In the genomic region with DNA sequence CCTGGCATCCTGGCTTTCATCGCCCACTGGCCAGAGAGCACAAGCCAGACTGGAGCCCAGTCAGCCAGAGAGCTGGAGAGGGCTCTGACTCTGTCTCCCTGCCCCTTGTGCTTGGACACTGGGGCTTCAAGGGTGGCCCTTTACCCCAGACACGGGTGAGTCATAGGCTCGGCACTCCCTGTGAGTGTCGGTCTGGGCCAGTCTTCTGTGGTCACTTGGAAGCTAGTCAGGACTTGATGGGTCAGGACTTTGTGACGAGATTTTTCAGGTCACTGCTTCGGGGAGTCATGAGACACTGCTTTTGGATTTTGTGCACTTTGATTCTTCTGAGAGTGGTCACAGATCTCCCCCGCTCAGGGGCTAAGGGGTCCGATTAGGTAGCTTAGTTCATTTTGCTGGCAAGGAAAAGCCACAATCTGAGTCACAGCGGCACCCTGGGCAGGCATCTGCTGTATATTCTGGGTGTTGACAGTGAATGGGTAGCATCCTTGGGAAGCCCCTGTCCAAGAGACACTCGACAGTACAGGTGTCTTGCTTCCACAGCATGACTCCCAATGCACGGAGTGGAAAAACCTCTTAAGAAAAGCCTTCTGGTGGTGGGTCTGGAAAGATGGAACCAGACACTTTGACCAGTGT, we compare ENCODE assay signal across 14 mouse cellular contexts. TPM values are rescaled to one million over a fixed set of nuclear protein-coding genes. Genes with fewer than 3 reads are reported as not detected.
DNase-seq lines count a peak whose midpoint lies in the region; ATAC-seq lines count a peak whose summit lies in the region.
"Had no signal": no experiment of that assay in that cellular context is flagged by ENCODE, and none has a peak within 500 bp of the region (broad histone marks: within the 10 kb centered on the region; RNA-seq: fewer than 3 reads in every experiment).

No protein-coding gene starts in this region.

- H3K9ac ChIP-seq in kidney, embryonic 15.5 days: no peak overlapping the region
- H3K9ac ChIP-seq: embryonic facial prominence, embryonic 12.5 days; hindbrain, embryonic 15.5 days; limb, embryonic 12.5 days; liver, embryonic 15.5 days; neural tube, embryonic 15.5 days had no signal

- peak; percentile 27 for DNase-seq in kidney, adult 18-20 months
- peak; percentile 46 for DNase-seq in 416B (ENCODE audit: low read depth)
- DNase-seq in adrenal gland, adult 8-10 months: peak; percentile 52
- peak; percentile 42 to 83 for DNase-seq in kidney, postnatal 25 days
- no peak for DNase-seq in right cerebral cortex, postnatal 4 days
- no peak for DNase-seq in right cerebral cortex, postnatal 10 days (ENCODE audit: low spot score in 2 of 2)
- DNase-seq in cerebellum, postnatal 14 days: no peak
- DNase-seq: cerebellum, postnatal 36 days had no signal

- H3K27ac ChIP-seq in kidney, embryonic 15.5 days: no peak overlapping the region
- H3K27ac ChIP-seq: embryonic facial prominence, embryonic 12.5 days; hindbrain, embryonic 15.5 days; limb, embryonic 12.5 days; liver, embryonic 15.5 days; neural tube, embryonic 15.5 days had no signal

- peaks cover 16% of the 10 kb centered on the region; the same call in 1 of the 2 replicates for H3K4me1 ChIP-seq in kidney, embryonic 15.5 days
- H3K4me1 ChIP-seq: embryonic facial prominence, embryonic 12.5 days; limb, embryonic 12.5 days; liver, embryonic 15.5 days had no signal

- H3K4me3 ChIP-seq in kidney, embryonic 15.5 days (replicated peaks): no peak overlapping the region
- H3K4me3 ChIP-seq: embryonic facial prominence, embryonic 12.5 days; hindbrain, embryonic 15.5 days; limb, embryonic 12.5 days; liver, embryonic 15.5 days; neural tube, embryonic 15.5 days had no signal

- no peak for ATAC-seq in kidney, embryonic 15.5 days (replicated peaks; ENCODE audit: low FRiP score)

- H3K27me3 ChIP-seq in kidney, embryonic 15.5 days: no peaks in the 10 kb centered on the region
- H3K27me3 ChIP-seq: embryonic facial prominence, embryonic 12.5 days; hindbrain, embryonic 15.5 days; limb, embryonic 12.5 days; liver, embryonic 15.5 days; neural tube, embryonic 15.5 days had no signal

- H3K9me3 ChIP-seq in kidney, embryonic 15.5 days (replicated peaks): no peaks in the 10 kb centered on the region
- H3K9me3 ChIP-seq: embryonic facial prominence, embryonic 12.5 days; hindbrain, embryonic 15.5 days; limb, embryonic 12.5 days; liver, embryonic 15.5 days had no signal

- WGBS in kidney, embryonic 15.5 days: 78% methylated on average over 11 of the region's 11 CpGs

- H3K36me3 ChIP-seq in kidney, embryonic 15.5 days: no peaks in the 10 kb centered on the region
- H3K36me3 ChIP-seq: hindbrain, embryonic 15.5 days; limb, embryonic 12.5 days; liver, embryonic 15.5 days; neural tube, embryonic 15.5 days had no signal

- no peak overlapping the region for H3K4me2 ChIP-seq in kidney, embryonic 15.5 days
- H3K4me2 ChIP-seq: embryonic facial prominence, embryonic 12.5 days; hindbrain, embryonic 15.5 days; limb, embryonic 12.5 days; liver, embryonic 15.5 days; neural tube, embryonic 15.5 days had no signal

RNA-seq across cellular contexts. Expression of a gene that starts 43.0 kb away (rescaled TPM):
- 1.4 and 2.2 TPM in 2 replicates for polyA plus RNA-seq in kidney, embryonic 15.5 days (2015; fragmentation: Nextera tagmentation; extraction: Ambion mirVana)
- 1 to 10 TPM; 3.1 to 9.0 (median 5.0) TPM for total RNA-seq in adrenal gland, adult 8-10 months (2022)

RNA-seq across cellular contexts. Expression of a gene that starts 49.0 kb away (rescaled TPM):
- polyA plus RNA-seq in kidney, embryonic 15.5 days (2015; fragmentation: Nextera tagmentation; extraction: Ambion mirVana): 3.8 and 4.7 TPM in 2 replicates
- total RNA-seq in adrenal gland, adult 8-10 months (2022): 10 to 100 TPM; 16.3 to 21.4 (median 19.9) TPM

Comparison
In these comparisons a context has a peak if more than half of its experiments do, and no peak if none do; other contexts are left out.
1. DNase-seq: peak in kidney, adult 18-20 months (single experiment), 416B (single experiment), adrenal gland, adult 8-10 months (single experiment) and kidney, postnatal 25 days (2 of 2); none in right cerebral cortex, postnatal 4 days (single experiment), right cerebral cortex, postnatal 10 days (0 of 2) and cerebellum, postnatal 14 days (0 of 2).